8 mouse cellular contexts compared by ENCODE assay signal in the genomic region with DNA sequence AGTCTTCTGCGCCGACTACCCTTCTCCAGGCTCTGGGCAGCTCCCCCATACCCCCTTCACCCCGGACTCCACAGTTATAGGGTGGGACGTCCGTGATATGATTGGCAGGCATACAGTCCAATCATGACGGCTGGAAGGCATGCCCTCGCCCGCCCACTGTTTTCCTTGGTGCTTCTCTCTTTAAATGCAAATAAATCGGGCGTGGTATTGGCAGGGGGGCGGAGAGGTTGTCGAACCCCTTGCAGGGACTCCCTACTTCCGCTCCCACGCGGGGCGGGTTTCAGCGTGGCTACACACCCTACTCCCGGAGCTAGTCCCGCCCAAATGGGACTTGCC. TPM values are rescaled to one million over a fixed set of nuclear protein-coding genes. Genes with fewer than 3 reads are reported as not detected.
DNase-seq lines count a peak whose midpoint lies in the region; ATAC-seq lines count a peak whose summit lies in the region.

Gene Amer1 (minus strand): TSS at position 97 of the 336 bp plus-strand sequence.

- no peaks in the 10 kb centered on the region for H3K9me3 ChIP-seq in intestine, embryonic 14.5 days (ENCODE audit: control insufficient read depth, low read length)

- ATAC-seq in intestine, embryonic 14.5 days (replicated peaks; ENCODE audit: low FRiP score, low TSS enrichment, low read depth), result peak; percentile 96

- 12% methylated on average over 19 of the region's 19 CpGs for WGBS in intestine, embryonic 14.5 days

- intact Hi-C loops in gastrocnemius, postnatal 14 days (cut with DNase I; ENCODE audit: low total_unique reads), result no loop called here
- intact Hi-C loops in left cerebral cortex, postnatal 14 days (cut with DNase I), result loop anchor here (10.0 kb wide), 1 partner anchor 210 kb away; the partner anchor contains the start of gene Zc4h2

- no peaks in the 10 kb centered on the region for H3K27me3 ChIP-seq in intestine, embryonic 14.5 days (replicated peaks; ENCODE audit: control insufficient read depth, insufficient read depth, low read length)

- 0 out of 2 replicates have a peak, but pooled peaks cover 3% of the 10 kb centered on the region for H3K4me1 ChIP-seq in intestine, embryonic 14.5 days (replicated peaks; ENCODE audit: control insufficient read depth, insufficient read depth, low read length)

- peak within 1 kb of the TSS; percentile 51 for H3K9ac ChIP-seq in intestine, embryonic 14.5 days (ENCODE audit: low read length)

- no peaks in the 10 kb centered on the region for H3K36me3 ChIP-seq in intestine, embryonic 14.5 days (ENCODE audit: control insufficient read depth, insufficient read depth, low read length)

- peak within 1 kb of the TSS; percentile 52 for H3K4me3 ChIP-seq in intestine, embryonic 14.5 days (ENCODE audit: low read depth, low read length)

- peak within 1 kb of the TSS; percentile 76 for H3K27ac ChIP-seq in intestine, embryonic 14.5 days (ENCODE audit: low read depth)

- peak; percentile 96 for DNase-seq in adipocyte (ENCODE audit: low spot score)
- DNase-seq in embryo, embryonic 10 days (ENCODE audit: low spot score), result peak; percentile 90
- peak; percentile 84 for DNase-seq in gastrocnemius, postnatal 14 days
- peak; percentile 91 for DNase-seq in intestine, embryonic 14.5 days (ENCODE audit: low spot score)
- DNase-seq in left cerebral cortex, postnatal 14 days (ENCODE audit: low spot score in 2 of 2), result peak; percentile 88 to 91
- DNase-seq in mesoderm, embryonic 11.5 days (ENCODE audit: low read depth, low spot score), result peak; percentile 91
- DNase-seq in right cerebral cortex, postnatal 36 days (ENCODE audit: low spot score in 2 of 2), result peak; percentile 84 to 86
- peak; percentile 91 for DNase-seq in yolk sac, embryonic 10.5 days (ENCODE audit: low spot score)

- peak within 1 kb of the TSS; percentile 54 for H3K4me2 ChIP-seq in intestine, embryonic 14.5 days (ENCODE audit: low read length)

RNA-seq across cellular contexts. Expression of gene Amer1, which starts in this region (rescaled TPM):
- total RNA-seq in gastrocnemius, postnatal 14 days (2021), result 1 to 10 TPM; 6.0 to 7.5 TPM
- polyA plus RNA-seq in intestine, embryonic 14.5 days (2014; fragmentation: Nextera tagmentation; extraction: Ambion mirVana), result 10.8 and 12.6 TPM in 2 replicates
- total RNA-seq in left cerebral cortex, postnatal 14 days (2021), result 1 to 10 TPM; 7.8 to 8.7 TPM

Comparison
In these comparisons a context has a peak if more than half of its experiments do, and no peak if none do; other contexts are left out.
1. Peak in every context shown above with its lines: DNase-seq, ATAC-seq, H3K4me3 ChIP-seq and H3K27ac ChIP-seq.